Mouse (Mus musculus): ENCODE results near the gene Atp2c2. TPM values are rescaled to one million over a fixed set of nuclear protein-coding genes. Genes with fewer than 3 reads are reported as not detected.

The Atp2c2 gene
- polyA plus RNA-seq, 1 experiment from 2014 or later, result 0.71 TPM

DNA sequence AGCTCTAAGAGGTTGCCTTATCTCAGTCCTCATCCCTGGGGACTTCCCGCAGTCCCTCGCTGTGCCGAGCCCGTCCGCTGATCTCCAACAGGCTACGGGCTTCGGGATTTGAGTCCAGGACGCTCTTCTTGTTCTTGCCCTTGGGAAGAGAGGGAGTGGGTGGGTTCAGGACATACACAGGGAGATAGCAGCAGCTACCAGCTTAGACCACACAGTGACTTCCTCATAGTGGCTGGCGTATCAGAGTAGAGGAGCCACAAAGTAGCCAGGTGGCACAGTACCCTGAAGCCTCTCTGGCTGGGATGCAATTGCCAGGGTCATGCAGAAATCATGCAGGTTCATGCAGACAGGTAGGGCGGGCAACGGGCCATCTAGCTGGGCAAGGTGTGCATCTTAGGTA lies 61.9 kb downstream of the Atp2c2 start:
- Histone ChIP-seq H3K27me3 (ENCODE audit: control insufficient read depth, insufficient read depth, low read length) (no peaks in the 10 kb centered on the region), H3K36me3 (ENCODE audit: control insufficient read depth, insufficient read depth, low read length) (no peaks in the 10 kb centered on the region)
- WGBS, result 87% methylated on average over 11 of the region's 11 CpGs

DNA sequence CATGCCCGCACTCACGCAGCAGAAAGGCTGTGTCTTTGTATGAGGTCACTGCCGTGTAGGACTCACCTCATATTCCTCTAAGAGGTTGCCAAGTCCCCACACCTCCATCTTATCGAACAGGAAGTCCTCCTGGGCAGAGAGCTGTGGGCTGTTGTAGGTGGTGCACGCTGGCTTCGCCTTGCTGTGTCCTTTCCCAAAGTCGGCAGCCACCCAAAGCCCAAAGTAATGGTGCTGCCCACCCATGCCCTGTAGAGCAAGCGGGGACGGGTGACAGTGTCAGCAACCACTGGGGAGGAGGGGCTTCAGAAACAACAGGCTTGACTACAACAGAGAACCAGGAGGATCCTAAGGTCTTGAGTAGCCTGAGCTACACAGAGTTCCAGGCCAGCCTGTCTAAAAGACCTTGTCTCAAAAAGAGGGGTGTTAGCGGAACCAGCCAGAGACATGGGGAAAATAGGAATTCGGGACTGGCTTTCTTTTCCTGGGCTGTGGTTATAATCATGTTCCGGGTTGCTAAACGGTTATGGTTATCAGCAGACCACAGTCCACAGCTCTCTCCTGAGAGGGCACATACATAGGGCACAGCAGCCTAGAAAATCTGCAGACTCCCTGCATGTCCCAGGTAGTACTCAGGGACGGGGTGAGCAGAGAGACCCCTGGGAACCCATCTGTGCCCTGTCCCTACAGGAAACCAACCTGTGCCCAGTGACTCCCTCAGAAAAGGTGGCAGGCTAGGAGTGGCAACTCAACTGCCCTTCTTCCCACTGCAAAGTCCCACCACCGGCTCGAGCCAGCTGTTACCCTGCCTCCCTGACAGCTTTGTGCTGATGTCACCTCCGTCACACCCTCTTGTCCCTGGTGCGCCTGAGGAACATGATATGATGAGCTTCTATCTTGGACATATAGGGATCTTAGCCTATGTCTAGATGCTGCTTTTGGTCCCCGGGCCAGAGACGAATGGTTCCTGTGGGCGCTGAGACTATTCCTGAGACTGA lies 62.7 kb downstream of the Atp2c2 start:
- ATAC-seq (ENCODE audit: insufficient number of reproducible peaks, low FRiP score, low TSS enrichment, low read depth) (no peak), DNase-seq (ENCODE audit: low spot score) (no peak)
- Histone ChIP-seq H3K4me1 (ENCODE audit: control insufficient read depth, insufficient read depth, low read length) (no peaks in the 10 kb centered on the region), H3K27me3 (ENCODE audit: control insufficient read depth, insufficient read depth, low read length) (no peaks in the 10 kb centered on the region), H3K36me3 (ENCODE audit: control insufficient read depth, insufficient read depth, low read length) (no peaks in the 10 kb centered on the region), H3K4me3 (ENCODE audit: low read depth, low read length) (no peak overlapping the region), H3K27ac (replicated peaks; ENCODE audit: low read depth, low read length) (no peak overlapping the region), H3K4me2 (ENCODE audit: low read depth, severe bottlenecking) (no peak overlapping the region), H3K9ac (ENCODE audit: low read length) (0 out of 2 replicates have a peak overlapping the region, but pooled peaks have one; percentile 14), H3K9me3 (ENCODE audit: control insufficient read depth, low read length) (no peaks in the 10 kb centered on the region)
- 91% methylated on average over 21 of the region's 21 CpGs for WGBS

More for the DNA sequence above, 61.9 kb downstream of the Atp2c2 start:
- H3K9ac ChIP-seq (ENCODE audit: low read length), result no peak overlapping the region
- no peaks in the 10 kb centered on the region for H3K9me3 ChIP-seq (ENCODE audit: control insufficient read depth, low read length)
- H3K4me3 ChIP-seq (ENCODE audit: low read depth, low read length), result no peak overlapping the region
- no peak overlapping the region for H3K27ac ChIP-seq (replicated peaks; ENCODE audit: low read depth, low read length)
- no peak overlapping the region for H3K4me2 ChIP-seq (ENCODE audit: low read depth, severe bottlenecking)
- ATAC-seq (ENCODE audit: insufficient number of reproducible peaks, low FRiP score, low TSS enrichment, low read depth) (no peak), DNase-seq (ENCODE audit: low spot score) (no peak)
- H3K4me1 ChIP-seq (ENCODE audit: control insufficient read depth, insufficient read depth, low read length), result no peaks in the 10 kb centered on the region

DNA sequence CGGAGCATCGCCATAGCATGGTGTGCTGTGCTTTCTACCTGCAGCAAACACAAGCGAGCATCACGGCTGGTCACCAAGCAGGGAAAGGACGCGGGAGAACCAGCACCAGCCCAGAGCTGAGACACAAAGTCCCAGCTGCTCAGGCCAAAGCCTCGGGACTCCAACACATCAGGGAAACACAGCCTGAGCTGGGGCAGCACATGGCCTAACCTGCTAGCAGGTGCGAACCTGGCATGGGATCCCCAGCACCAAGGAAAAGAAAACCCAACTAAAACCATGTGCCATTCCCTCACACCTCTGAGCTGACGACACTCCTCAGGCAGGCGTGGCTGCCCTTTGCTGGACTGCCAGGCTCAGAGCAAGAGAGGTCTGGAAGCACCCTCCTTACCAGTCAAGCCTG lies 65.5 kb downstream of the Atp2c2 start:
- Histone ChIP-seq H3K4me3 (ENCODE audit: low read depth, low read length) (no peak overlapping the region), H3K27me3 (ENCODE audit: control insufficient read depth, insufficient read depth, low read length) (no peaks in the 10 kb centered on the region), H3K4me2 (ENCODE audit: low read depth, severe bottlenecking) (no peak overlapping the region), H3K27ac (replicated peaks; ENCODE audit: low read depth, low read length) (no peak overlapping the region), H3K4me1 (ENCODE audit: control insufficient read depth, insufficient read depth, low read length) (no peaks in the 10 kb centered on the region), H3K9ac (ENCODE audit: low read length) (no peak overlapping the region), H3K36me3 (ENCODE audit: control insufficient read depth, insufficient read depth, low read length) (no peaks in the 10 kb centered on the region), H3K9me3 (ENCODE audit: control insufficient read depth, low read length) (no peaks in the 10 kb centered on the region)
- DNase-seq (ENCODE audit: low spot score), result no peak
- WGBS, result 82% methylated on average over 10 of the region's 10 CpGs
- no peak for ATAC-seq (ENCODE audit: insufficient number of reproducible peaks, low FRiP score, low TSS enrichment, low read depth)

DNA sequence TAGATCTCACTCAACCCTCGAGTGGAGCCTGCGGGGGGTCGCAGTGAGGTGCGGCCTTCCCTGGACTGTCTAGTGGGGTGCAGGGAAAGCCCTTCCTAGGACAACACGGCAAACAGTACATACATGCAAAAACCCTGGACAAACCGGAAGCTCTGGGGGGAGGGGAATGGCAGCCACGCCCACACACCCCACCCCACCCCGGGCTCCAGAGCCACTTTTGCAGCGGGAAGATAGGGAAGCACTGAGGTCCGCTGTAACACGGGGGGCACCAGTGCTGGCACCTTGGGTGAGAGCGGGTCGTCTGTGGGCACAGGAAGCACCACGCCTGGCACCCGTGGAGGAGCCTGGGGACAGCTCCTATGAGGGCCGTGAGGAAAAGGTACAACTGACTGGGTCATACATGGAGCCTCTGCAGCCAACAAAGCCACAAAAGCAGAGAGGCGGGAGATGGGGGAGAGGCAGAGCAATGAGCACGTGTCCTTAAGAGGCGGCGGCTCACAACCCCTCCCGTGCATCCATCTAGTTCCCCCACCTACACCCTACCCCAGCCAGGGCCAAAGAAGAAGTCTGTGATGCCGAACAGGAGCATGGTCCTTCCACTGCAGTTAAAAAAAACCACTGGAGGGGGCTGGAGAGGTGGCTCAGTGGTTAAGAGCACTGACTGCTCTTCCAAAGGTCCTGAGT lies 66.1 kb downstream of the Atp2c2 start:
- H3K4me1 ChIP-seq (ENCODE audit: control insufficient read depth, insufficient read depth, low read length), result no peaks in the 10 kb centered on the region
- 80% methylated on average over 22 of the region's 22 CpGs for WGBS
- H3K4me3 ChIP-seq (ENCODE audit: low read depth, low read length), result no peak overlapping the region
- no peak overlapping the region for H3K9ac ChIP-seq (ENCODE audit: low read length)
- H3K27ac ChIP-seq (replicated peaks; ENCODE audit: low read depth, low read length), result no peak overlapping the region
- no peaks in the 10 kb centered on the region for H3K9me3 ChIP-seq (ENCODE audit: control insufficient read depth, low read length)
- H3K36me3 ChIP-seq (ENCODE audit: control insufficient read depth, insufficient read depth, low read length), result no peaks in the 10 kb centered on the region
- no peak for DNase-seq (ENCODE audit: low spot score)
- H3K4me2 ChIP-seq (ENCODE audit: low read depth, severe bottlenecking), result no peak overlapping the region
- no peaks in the 10 kb centered on the region for H3K27me3 ChIP-seq (ENCODE audit: control insufficient read depth, insufficient read depth, low read length)
- no peak for ATAC-seq (ENCODE audit: insufficient number of reproducible peaks, low FRiP score, low TSS enrichment, low read depth)

DNA sequence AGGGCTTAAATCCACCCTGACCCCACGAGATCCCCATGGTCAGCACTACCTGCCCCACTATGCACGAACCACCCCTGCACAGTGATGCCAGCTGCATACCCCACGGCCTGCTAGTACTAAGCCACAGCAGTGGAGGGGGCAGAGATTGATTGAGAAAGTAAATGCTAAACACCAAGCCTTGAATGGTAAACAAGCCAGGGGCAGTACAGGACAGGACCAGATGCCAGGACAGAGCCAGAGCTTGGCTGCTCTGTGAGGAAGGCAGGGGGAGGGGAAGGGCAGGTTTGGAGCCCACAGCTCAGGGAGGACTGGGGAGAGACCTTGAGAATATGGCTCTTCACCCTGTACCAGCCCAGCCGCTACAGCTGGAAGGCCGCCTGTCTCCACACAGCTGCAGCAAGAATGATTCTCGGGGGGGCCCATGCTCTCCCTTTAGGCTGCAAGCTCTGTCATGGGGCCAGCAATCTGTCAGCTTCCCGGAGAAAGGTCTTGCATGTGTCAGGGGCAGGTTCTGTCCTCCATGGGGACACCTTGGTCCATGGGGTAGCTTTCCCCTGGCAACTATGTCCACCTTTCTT lies 76.9 kb downstream of the Atp2c2 start:
- 91% methylated on average over 7 of the region's 7 CpGs for WGBS
- Histone ChIP-seq H3K27me3 (ENCODE audit: control insufficient read depth, insufficient read depth, low read length) (no peaks in the 10 kb centered on the region), H3K9ac (ENCODE audit: low read length) (no peak overlapping the region), H3K9me3 (ENCODE audit: control insufficient read depth, low read length) (no peaks in the 10 kb centered on the region), H3K4me2 (ENCODE audit: low read depth, severe bottlenecking) (no peak overlapping the region), H3K4me3 (ENCODE audit: low read depth, low read length) (no peak overlapping the region), H3K4me1 (ENCODE audit: control insufficient read depth, insufficient read depth, low read length) (peaks cover 11% of the 10 kb centered on the region), H3K36me3 (ENCODE audit: control insufficient read depth, insufficient read depth, low read length) (no peaks in the 10 kb centered on the region), H3K27ac (replicated peaks; ENCODE audit: low read depth, low read length) (no peak overlapping the region)
- DNase-seq (ENCODE audit: low spot score) (no peak), ATAC-seq (ENCODE audit: insufficient number of reproducible peaks, low FRiP score, low TSS enrichment, low read depth) (no peak)

DNA sequence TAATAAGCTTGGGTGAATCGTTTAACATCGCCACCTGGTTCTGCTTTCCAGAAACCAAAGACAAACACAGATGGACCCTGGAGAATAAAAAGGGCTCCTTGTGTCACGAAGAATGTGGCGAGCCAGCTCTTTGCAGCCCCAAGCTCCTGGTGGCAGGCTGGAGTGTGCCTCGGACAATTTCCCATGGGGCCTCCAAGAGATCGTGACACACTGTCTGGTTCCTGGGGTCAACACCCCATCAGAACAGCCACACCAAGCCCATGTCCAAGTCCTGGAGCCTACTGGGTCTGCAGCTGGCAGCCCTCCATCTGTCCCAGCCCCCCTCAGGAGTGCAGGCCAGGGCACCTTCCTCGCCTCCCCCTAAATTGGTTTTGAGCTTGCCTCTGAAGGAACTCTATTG lies 78.0 kb downstream of the Atp2c2 start:
- 27% methylated on average over 7 of the region's 7 CpGs for WGBS
- Histone ChIP-seq H3K4me1 (ENCODE audit: control insufficient read depth, insufficient read depth, low read length) (peaks cover 11% of the 10 kb centered on the region), H3K27me3 (ENCODE audit: control insufficient read depth, insufficient read depth, low read length) (no peaks in the 10 kb centered on the region), H3K36me3 (ENCODE audit: control insufficient read depth, insufficient read depth, low read length) (no peaks in the 10 kb centered on the region), H3K27ac (replicated peaks; ENCODE audit: low read depth, low read length) (0 out of 2 replicates have a peak overlapping the region, but pooled peaks have one; percentile 54), H3K4me2 (ENCODE audit: low read depth, severe bottlenecking) (peak overlapping the region; percentile 81), H3K9ac (ENCODE audit: low read length) (peak overlapping the region; percentile 70), H3K9me3 (ENCODE audit: control insufficient read depth, low read length) (no peaks in the 10 kb centered on the region), H3K4me3 (ENCODE audit: low read depth, low read length) (peak overlapping the region; percentile 51)
- no peak; the same call in 1 of the 2 replicates for ATAC-seq (ENCODE audit: insufficient number of reproducible peaks, low FRiP score, low TSS enrichment, low read depth)
- DNase-seq (ENCODE audit: low spot score), result no peak

DNA sequence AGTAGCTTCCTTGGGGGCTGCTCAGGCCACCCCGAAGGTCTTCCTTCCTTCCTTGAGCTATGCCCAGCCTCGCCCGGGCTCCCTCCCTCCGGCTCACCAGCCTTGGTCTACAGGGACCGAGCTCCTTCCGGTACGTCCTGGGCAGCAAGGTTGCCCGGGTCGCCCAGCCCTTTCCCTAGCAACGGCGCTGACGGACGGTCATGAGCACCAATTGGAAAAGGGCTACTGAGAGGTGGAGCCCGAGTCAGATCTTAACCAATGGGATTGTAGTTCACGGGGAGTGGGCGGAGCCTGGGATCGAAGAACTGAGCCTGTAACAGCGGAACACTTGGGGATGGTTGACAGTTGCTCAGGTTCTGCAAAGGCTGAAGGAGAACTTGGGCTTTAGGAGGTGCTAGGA lies 78.5 kb downstream of the Atp2c2 start, which contains the start of gene Tldc1:
TSS of gene Tldc1 (minus strand) at position 154 of the 400 bp plus-strand sequence.
- H3K27me3 ChIP-seq (ENCODE audit: control insufficient read depth, insufficient read depth, low read length), result no peaks in the 10 kb centered on the region
- ATAC-seq (ENCODE audit: insufficient number of reproducible peaks, low FRiP score, low TSS enrichment, low read depth), result peak; percentile 91
- peaks cover 11% of the 10 kb centered on the region for H3K4me1 ChIP-seq (ENCODE audit: control insufficient read depth, insufficient read depth, low read length)
- peak within 1 kb of the TSS; percentile 51 for H3K4me3 ChIP-seq (ENCODE audit: low read depth, low read length)
- DNase-seq (ENCODE audit: low spot score), result peak; percentile 99
- H3K36me3 ChIP-seq (ENCODE audit: control insufficient read depth, insufficient read depth, low read length), result no peaks in the 10 kb centered on the region
- H3K27ac ChIP-seq (replicated peaks; ENCODE audit: low read depth, low read length), result 0 out of 2 replicates have a peak within 1 kb of the TSS, but pooled peaks have one; percentile 54
- WGBS, result under 1% methylated on average over 18 of the region's 18 CpGs
- peak within 1 kb of the TSS; percentile 70 for H3K9ac ChIP-seq (ENCODE audit: low read length)
- H3K4me2 ChIP-seq (ENCODE audit: low read depth, severe bottlenecking), result peak within 1 kb of the TSS; percentile 81
- no peaks in the 10 kb centered on the region for H3K9me3 ChIP-seq (ENCODE audit: control insufficient read depth, low read length)
